Mouse (Mus musculus) cerebellum, postnatal 14 days (tissue): ENCODE results near the gene Tomm70a.
A peak's percentile ranks its signal among the peaks of the same experiment; 100 is the strongest.

Experiments used
- DNase-seq, 2 experiments: peaks; one replicate each; pipeline ENCODE4 v3.0.0; 2021; ENCODE audit warnings: mixed read lengths in 2 of 2

The Tomm70a gene

DNA sequence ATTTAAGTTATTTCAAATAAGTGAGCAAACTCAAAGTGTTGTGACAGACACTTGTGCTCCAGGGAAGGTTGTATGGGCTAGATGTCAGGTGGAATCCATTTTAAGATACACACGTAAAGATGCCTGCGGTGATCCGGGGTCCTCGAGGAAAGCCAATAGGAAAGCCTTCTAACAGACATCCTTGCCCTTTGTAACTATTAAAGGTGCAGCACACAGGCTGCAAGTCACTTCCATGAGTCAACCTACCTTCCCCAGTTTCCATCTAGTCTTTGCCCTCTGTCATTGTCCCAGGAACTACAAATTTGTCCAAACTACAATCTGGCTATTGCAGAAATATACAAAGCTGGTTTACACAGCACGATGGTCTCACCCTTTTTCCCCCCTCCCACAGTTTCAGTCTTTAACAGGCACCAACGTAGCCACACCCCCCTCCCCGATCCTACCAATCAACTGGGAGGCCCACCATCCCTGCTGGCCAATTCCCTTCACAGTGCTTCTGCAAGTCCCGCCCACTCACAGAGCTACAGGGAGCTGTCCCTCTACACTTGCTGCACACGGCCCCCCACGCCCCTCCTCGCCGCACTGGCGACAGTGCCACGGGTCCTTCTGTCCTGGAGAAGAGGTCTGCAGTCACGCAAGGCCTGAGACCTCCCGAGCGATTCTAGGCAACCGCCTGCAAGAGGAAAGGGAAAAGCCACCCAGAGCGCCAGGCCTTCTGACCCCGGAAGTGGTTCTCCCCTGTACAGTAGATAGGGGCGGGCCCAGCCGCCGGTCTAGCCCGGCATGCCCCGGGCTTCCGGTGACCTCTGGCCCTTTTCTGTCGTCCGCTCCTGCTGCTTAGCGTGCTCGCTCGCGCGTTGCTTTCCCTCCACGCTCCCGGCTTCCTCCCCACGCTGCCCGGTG is at the start of gene Tomm70a:
Gene Tomm70a, plus strand, starts transcription at position 791 of the 903 bp plus-strand sequence.
- DNase-seq = peak; percentile 94 to 95

DNA sequence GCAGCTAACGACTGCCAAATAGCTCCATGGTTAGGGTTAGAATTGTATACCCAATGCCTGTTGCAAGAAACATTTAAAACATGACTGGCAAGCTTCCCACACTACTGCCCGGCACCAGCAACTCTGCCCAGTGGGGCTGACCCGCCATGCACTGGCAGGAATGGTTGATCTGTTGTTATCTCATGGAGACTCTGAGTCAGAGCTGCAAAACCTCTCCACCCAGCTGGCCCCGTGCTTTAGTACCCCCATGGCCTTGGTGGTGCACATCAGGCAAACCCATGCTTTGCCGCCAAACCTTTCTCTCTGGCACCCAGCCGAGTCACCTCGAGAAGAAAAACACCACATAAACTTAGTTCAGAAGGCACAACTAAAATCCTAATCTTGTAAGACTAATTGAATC is 45.5 kb upstream of the Tomm70a start:
- no peak for DNase-seq

DNA sequence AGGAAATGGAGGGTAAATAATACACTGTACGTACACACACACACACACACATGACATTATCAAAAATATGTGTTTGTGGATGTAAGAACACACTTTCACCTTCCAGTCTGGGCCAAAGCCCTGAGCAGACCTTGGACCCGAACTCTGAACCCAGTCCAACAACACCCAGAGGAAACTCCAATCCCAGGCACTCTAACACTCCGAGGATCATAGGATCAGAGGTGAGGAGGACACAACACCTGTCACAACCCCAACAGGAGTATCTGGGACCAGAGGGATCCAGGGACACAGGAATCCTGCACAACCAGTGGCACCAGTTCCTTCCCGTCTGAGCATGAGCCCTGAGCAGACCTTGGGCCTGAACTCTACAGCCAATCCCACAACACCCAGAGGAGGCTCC is 41.9 kb upstream of the Tomm70a start:
- no peak for DNase-seq

DNA sequence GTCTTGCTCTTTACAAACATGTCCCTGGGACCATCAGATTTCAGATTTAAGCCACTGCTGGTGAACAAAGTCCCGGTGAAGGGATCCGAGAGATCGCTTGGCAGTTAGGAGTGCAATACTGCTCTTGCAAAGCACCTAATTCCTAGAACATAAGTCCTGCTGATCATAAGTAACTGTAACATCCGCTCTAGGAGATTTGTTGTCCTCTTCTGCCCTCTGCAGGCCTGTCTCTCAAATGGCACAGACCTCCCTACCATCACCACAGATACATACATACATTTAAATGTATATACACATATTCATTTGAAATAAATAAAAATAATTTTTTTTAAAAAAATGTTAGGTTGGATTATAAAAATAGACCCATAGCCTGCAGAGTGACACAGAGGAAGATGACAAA is 29.0 kb upstream of the Tomm70a start:
- DNase-seq = peak; percentile 69 to 70

DNA sequence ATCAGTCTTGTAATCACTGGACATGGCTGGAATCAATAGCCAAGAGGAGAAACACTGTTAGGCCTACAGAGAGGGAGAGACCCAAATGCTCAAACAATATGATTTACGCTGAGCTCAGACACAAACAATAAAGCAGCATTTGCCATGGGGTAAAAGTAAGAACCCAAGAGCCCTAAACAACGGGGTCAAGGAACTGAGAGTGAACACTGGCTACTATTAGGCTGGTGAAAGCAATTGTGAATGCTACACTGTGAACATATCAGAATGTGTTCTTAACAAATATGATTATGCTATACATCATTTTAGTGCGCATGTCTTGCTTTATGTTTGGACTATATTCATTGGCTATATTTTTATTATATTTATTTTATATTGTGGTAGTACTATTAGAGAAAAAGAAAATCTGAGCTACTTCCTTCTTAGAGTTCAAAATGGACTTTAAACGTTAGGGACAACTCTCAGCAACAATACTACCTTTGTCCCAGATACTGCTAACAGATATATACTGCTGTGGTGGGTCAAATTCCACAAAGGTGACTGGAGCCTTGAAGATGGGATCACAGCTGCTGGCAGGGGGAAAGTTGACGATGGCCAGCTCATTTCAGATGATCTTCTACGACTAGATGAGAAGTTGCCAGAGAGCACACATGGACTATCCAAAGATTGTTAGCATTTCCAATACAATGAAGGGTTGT is 28.4 kb upstream of the Tomm70a start:
- no peak for DNase-seq

DNA sequence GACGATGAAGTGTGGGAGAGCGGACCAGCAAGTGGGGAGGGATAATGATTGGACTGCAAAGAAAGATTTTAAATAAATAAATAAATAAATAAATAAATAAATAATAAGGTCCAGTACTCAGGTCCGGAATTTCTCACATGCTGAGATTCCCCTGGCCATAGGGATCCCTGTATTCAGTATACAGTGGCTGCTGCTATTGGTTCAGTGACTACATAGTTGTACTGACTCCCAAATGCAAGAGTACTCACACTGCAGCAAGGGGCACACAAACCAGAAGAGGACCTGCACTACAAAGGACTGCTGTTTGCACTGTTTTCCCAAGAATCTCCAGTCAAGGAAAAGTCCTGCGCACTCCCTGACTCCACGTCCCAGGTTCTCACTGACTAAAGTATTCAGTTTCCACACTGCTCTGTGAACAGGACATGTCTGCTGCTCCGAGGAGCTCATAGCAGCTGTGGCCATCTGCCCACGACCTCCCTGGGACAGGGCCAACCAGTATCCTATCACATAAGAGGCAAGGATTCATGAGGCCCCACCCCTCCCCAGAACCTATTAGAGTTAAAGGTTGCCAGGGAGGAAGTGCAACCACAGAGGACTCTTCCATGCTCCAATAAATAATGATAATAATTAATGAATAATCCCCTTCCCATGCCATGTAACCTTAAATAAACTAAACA is 22.9 kb upstream of the Tomm70a start:
- DNase-seq = no peak

DNA sequence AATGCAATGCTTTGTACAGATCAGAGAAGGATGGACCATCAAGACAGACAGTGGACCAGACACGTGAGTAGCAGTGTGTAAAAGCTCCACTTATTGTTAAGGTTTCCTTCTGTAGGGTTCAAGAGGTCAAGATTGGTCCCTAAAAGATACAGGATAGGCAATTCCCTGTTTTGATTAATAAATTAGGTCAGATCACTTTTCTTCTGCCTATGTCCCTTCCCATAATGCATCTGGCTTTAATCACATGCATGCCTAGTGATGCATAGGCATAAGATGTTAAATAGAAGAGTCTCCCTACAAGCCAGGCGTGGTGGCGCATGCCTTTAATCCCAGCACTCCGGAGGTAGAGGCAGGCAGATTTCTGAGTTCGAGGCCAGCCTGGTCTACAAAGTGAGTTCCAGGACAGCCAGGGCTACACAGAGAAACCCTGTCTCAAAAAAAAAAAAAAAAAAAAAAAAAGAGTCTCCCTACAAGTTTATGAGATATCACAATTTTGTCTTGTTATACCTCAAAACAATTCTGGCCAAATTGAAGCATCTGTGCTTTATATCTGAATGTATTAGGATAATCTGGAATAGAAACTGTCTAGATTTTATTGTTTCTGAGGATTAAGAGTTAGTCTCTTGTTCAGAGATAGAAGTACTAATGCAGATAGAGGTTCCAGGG is 21.8 kb upstream of the Tomm70a start:
- no peak for DNase-seq

DNA sequence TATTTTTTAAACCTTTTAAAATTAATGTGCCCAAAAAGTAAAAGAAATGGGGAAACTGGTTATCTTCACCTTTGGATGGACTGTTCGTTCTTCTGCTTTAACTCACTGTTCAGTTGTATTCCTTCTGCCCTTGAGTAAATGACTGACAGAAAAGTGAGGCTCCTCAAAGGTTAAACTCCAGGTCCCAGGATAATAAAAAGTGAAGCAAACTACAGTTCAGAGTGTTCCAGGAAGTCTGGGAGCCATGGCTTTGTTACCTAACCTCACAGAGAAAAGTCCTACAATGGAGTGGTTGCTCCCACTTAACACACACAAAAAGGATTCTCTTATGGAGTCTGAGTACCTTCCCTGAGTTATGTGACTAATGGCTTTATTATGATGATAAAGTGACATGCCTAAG is 20.3 kb upstream of the Tomm70a start:
- DNase-seq = no peak

DNA sequence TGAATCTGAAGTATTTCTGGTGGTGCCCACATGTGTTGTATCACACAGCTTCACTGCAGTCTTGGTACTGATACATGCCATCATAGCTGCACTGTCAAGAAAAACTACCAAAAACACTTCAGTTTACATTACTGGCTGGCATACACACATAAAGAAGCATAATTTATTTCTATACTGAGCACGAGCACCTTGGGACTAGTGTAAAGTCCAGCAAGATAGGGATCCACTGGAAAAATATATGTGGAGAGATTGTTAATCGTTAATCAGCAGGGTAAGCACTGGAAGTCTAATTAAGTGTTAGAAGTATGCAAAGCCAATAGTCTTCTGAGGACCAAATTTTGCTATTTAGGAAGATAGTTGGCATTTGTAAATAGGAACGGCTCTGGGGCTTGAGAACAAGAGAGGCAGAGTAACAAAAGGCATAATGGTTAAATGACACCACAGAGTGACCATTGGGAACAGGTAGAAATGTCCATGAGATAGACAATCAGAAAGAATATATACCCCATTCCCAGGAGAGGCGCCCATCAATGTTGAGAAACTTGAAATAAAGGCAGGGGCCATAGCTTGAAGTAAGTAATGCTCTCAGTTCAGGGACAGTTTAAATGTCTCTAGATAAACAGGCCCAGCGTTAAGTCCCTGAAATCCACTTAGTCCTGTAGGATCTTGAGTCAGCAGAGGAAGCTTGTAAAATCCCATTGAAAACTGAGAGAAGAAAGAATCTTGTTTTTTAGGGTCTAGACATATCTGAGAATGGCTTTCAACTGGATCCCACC is 15.1 kb upstream of the Tomm70a start:
- DNase-seq = no peak

DNA sequence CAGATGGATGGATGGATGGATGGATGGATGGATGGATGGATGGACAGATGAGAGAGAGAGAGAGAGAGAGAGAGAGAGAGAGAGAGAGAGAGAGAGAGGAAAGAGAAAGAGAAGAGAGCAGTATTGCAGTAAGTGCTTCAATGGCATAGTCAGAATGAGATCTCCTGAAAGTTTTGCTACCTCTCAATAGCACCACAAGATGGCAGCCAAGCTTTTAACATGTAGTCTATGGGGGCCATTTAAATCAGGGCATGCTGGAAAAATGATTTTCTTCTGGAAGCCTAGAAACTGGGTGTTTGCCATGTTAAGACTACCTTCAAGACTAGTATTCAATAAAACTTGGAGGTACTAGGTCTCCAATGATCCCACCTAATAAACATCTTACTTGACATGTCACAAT is 5.4 kb upstream of the Tomm70a start:
- no peak for DNase-seq

DNA sequence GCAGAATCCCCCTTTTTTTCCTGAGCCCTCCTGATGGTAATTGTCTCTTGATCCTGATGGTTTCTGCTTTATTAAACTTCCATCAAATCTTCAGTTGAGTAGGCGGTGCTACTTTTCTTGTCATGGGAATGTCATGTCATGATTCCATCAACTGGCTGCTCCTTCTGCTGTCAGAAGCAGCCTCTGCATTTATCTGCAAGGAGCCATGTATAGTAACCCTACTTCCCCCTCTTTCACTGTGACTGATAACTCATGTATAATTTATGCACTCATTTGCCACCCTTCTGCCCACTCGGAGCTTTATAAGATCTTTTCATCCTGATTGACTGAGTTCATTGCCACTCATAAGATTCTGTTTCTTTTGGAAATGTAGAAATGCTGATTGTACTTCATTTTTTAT is 3.9 kb upstream of the Tomm70a start:
- DNase-seq = no peak

DNA sequence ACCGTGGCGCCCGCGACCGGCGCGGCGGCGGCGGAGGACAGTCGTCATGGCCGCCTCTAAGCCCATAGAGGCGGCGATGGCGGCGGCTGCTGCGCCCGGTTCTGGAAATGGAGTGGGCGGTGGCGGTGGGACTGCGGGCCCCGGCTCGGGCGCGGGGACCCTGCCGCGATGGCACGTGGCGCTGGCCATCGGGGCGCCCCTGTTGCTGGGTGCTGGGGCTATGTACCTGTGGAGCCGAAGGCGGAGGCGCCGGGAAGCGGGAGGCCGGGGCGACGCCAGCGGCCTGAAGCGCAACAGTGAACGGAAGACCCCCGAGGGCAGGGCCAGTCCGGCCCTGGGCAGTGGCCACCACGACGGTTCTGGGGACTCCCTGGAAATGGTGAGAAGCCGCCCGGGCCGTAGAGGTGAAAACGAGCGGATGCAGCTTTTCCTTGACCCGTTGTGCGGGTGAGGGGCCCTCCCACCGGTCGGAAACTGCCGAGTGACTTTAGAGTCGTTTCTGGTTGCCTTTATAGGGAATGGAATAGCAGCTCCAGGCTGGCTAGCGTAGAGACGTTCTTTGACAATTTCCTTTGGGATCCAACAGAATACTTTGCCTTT is 413 bp downstream of the Tomm70a start:
- DNase-seq = peak in 1 of 2 experiments; percentile 49

DNA sequence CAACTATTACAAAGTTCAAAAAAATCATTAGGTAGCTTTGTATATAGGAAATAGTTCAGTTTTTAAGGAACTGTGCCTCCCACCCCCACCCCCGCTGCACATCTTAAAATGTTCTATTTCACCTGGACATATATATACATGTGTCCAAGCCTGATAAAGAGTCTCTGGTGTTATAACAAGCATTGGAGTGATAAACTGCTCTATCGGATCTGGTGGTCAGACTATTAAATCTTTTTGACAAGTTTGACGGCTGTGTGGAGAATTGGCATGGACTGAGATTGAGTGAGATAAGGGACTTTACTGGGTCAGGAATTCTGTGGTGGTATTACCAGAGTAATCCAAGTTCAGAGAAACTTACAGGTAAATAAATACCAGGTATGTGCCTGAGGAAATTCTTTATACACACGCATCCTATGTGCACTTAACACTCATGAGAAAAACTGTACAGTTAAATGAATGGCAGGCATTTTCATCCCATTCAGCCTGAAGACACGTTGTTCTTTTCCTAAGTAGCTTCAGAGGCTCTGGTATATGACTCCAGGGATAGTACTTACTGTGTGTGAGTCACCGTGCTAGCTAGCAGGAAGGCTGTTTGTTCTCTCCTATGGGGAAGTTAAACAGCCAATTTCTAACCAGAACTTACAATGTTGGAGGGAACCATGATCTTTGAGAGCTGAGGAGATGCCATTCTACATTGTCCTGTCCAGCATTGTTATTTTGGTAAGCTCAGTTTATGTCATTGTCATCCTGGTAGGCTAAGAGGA is 1.4 kb downstream of the Tomm70a start:
- DNase-seq = no peak

DNA sequence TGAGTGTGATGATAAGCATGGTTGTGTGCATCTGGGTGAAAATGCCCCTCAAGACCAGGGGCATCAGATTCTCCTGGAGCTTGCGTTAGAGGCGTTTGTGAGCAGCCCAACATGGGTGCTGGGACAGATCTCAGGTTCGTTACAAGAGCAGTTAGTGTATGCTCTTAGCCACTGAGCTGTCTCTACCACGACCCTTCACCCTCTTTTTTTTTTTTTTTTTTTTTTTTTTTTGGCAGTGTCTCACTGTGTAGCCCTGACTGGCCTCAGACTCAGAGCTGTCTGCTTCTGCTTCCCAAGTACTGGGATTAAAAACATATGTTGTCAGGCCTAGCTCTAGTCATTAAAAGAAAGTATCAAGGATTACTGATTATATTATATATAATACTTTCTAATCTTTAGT is 4.8 kb downstream of the Tomm70a start:
- no peak for DNase-seq

DNA sequence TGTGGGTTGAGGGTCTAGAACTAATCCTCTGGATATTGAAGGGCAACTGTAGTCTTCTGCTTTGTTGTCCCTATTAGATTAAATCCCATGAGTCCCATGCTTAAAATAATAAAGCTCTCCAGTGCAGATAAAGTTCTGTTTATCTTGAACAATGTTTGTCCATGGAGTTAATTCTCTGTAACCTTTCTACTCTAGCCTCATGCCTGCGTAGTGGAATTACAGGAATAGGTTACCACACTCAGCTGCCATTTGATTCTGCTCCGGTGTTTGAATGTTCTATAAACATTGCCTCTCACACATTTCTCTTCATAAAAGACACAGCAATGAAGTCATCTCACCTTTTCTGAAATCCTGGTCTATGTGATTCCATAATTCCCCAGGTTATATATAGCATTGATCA is 6.3 kb downstream of the Tomm70a start:
- DNase-seq = no peak

DNA sequence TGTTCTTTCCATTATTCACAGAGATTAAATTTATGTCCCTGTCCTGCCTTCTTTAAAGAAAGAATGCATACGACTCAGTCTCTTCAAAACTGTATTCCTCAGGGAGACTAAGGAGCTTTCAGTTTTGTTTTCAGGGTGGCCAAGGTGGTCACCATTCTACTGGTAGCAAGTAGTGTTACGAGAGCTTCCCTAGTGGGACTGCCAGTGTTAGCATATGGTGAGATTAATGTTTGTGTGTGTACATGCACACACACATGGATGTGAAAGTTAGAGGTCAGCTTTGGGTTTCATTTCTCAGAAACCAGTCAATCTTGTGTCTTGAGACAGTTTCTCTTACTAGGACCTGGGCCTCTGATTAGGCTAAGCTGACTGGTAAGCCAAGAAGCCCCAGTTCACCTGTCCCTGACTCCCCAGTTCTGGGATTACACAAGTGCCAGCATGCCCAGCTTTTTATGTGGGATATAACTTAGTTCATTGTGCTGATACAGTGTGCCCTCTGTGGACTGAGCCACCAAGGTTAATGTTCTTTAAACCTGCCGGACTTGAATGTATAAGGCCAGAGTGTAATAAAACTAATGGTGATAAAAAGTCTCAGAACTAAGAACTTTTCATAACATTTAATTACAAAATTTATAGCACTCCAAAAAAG is 9.4 kb downstream of the Tomm70a start:
- no peak for DNase-seq

DNA sequence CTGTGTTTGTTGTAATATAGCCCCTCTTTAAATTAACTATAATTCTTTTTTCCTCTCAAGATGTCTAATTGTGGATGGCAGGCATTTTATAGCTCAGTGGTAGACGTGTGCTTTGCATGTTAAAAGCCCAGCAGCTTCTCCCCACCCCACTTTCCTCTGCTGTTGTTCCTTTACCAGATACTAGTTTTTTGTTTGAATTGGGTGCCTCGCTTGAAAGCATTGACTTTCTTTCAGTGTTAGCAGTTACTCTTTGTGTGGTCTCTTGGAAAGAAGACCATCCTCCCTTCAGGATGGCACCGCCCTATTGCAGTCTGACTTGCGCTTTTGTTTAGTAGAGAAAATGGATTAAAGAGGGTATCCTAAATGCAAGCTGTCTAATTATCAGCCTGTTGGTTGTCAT is 10.0 kb downstream of the Tomm70a start:
- no peak for DNase-seq

DNA sequence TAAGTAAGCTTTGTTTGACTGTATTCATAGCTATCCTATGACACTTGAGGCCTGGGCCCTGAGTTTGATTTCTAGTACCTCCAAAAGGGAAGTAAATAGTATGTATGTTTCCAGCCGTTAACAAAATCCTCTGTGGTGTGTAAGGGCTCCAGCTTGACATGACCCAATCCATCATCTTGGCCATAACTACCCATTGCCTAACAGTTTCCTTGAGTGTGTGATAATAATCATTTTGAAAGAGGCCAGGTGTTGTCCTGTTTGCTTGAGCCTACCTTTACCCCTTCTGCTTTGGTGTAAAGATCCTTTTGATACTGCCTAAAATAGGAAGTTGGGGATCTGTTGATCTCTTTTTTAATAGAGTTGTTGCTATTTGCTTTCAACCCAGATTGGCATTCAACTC is 10.8 kb downstream of the Tomm70a start:
- no peak for DNase-seq

DNA sequence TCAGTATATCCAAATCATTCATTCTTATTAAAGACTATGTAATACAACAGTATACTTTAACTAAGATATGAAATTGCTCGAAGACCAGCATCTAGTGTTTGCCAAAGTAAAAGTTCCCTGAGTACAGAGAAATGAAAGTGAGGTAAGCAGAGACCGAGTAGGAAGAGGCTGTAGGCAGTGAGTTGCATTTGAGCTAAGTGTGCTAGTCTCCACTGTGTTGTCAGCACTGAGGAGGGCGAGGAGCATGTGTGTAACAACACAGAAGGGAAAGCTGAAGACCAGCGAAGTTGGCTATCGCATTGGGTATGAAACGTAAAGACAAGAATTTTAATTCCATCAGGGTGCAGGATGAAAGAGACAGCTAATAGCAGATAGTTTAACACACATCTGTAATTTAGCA is 12.1 kb downstream of the Tomm70a start:
- DNase-seq = no peak

DNA sequence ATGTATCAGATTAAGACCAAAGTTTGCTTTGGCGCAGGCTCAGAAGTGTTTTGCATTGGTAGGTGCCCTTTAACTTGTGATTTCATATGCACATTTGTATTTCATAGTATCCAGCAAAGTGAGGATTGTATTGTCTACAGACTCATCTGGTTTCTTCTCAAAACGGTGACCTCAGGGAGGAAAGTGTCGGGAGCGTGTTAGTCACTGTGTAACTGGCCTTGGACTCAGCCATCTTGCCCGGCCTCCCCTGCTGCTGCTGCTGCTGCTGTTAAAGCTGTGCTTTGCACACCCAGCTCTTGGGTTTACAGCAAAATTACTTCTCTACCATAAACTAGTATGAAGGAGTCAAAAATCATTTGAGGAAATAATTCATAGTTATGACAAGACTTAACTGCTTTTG is 23.2 kb downstream of the Tomm70a start:
- DNase-seq = no peak

DNA sequence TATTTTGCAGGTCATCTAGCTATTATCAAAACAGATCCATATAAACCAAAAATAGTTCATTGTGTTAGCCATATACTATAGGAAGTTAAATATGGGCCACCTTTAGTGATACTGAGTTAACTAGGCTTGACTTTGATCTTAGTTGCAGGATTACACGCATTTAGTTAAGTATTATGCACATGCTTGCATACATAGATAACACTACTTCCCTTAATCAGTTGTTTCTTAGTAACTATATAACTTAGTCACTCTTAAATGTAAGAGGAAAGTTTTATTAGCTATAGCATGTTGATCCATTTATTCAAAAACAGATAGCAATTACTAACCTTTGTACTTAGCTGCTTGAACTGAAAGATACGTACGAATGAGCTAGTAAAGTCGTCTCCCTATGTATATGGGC is 29.9 kb downstream of the Tomm70a start:
- no peak for DNase-seq
